Mouse (Mus musculus) heart, postnatal 0 days (tissue): ENCODE data around the gene Faah.

Experiments used
- CTCF ChIP-seq: IDR thresholded peaks from 2 replicates; pipeline ENCODE4 v1.5.1; 2016; ENCODE audit warnings: antibody characterized with exemption, control low read depth, low read depth
- EP300 ChIP-seq: IDR thresholded peaks from 2 replicates; pipeline ENCODE4 v1.6.1; 2016; ENCODE audit warnings: antibody characterized with exemption, low read depth

- no peak for TF ChIP-seq CTCF
- no peak for TF ChIP-seq EP300
These were observed 81.1 kb downstream of the Faah start for GRCm38 (mm10) chr4:115936646-115937045.
